Mouse (Mus musculus): Measurements from ENCODE around the gene Secisbp2. TPM values are rescaled to one million over a fixed set of nuclear protein-coding genes. Genes with fewer than 3 reads are reported as not detected.

The Secisbp2 gene
- polyA plus RNA-seq, 1 experiment, result 21.3 TPM

- WGBS, result 64% methylated on average over 4 of the region's 4 CpGs
Measured at GRCm38 (mm10) chr13:51697897-51698296, 46.4 kb downstream of the Secisbp2 start.

GRCm38 (mm10) chr13:51698318-51698717 is 46.8 kb downstream of the Secisbp2 start:
- no peaks in the 10 kb centered on the region for H3K4me1 ChIP-seq (ENCODE audit: control insufficient read depth, insufficient read depth, low read length)
- 76% methylated on average over 3 of the region's 3 CpGs for WGBS
- TF ChIP-seq CTCF (IDR thresholded peaks at IDR 0.05; ENCODE audit: insufficient read depth, low read length), result no peak
- no peak for TF ChIP-seq POLR2A (IDR thresholded peaks at IDR 0.05; ENCODE audit: borderline replicate concordance, extremely low read depth, low read depth, low read length)
- H3K4me3 ChIP-seq (replicated peaks; ENCODE audit: extremely low read depth, low read depth, low read length), result no peak overlapping the region
- DNase-seq, result no peak

More at GRCm38 (mm10) chr13:51697897-51698296, 46.4 kb downstream of the Secisbp2 start:
- no peak overlapping the region for H3K4me3 ChIP-seq (replicated peaks; ENCODE audit: extremely low read depth, low read depth, low read length)
- H3K4me1 ChIP-seq (ENCODE audit: control insufficient read depth, insufficient read depth, low read length), result no peaks in the 10 kb centered on the region
- TF ChIP-seq POLR2A (IDR thresholded peaks at IDR 0.05; ENCODE audit: borderline replicate concordance, extremely low read depth, low read depth, low read length), result no peak
- TF ChIP-seq CTCF (IDR thresholded peaks at IDR 0.05; ENCODE audit: insufficient read depth, low read length), result no peak
- no peak for DNase-seq

GRCm38 (mm10) chr13:51703893-51704292 is 52.4 kb downstream of the Secisbp2 start:
- H3K4me1 ChIP-seq (ENCODE audit: control insufficient read depth, insufficient read depth, low read length), result no peaks in the 10 kb centered on the region
- DNase-seq, result no peak
- TF ChIP-seq CTCF (IDR thresholded peaks at IDR 0.05; ENCODE audit: insufficient read depth, low read length) (no peak), POLR2A (IDR thresholded peaks at IDR 0.05; ENCODE audit: borderline replicate concordance, extremely low read depth, low read depth, low read length) (no peak)
- WGBS, result 84% methylated on average over 5 of the region's 5 CpGs
- H3K4me3 ChIP-seq (replicated peaks; ENCODE audit: extremely low read depth, low read depth, low read length), result no peak overlapping the region

GRCm38 (mm10) chr13:51705882-51706854 is 54.7 kb downstream of the Secisbp2 start:
- no peak for DNase-seq

GRCm38 (mm10) chr13:51710738-51711137 is 59.2 kb downstream of the Secisbp2 start:
- 26% methylated on average over 7 of the region's 7 CpGs for WGBS
- TF ChIP-seq CTCF (IDR thresholded peaks at IDR 0.05; ENCODE audit: insufficient read depth, low read length) (no peak), POLR2A (IDR thresholded peaks at IDR 0.05; ENCODE audit: borderline replicate concordance, extremely low read depth, low read depth, low read length) (no peak)
- Histone ChIP-seq H3K4me3 (replicated peaks; ENCODE audit: extremely low read depth, low read depth, low read length) (no peak overlapping the region), H3K4me1 (ENCODE audit: control insufficient read depth, insufficient read depth, low read length) (no peaks in the 10 kb centered on the region; the same call in 1 of the 2 replicates)
- peak; percentile 41 for DNase-seq

More at GRCm38 (mm10) chr13:51705882-51706854, 54.7 kb downstream of the Secisbp2 start:
- no peaks in the 10 kb centered on the region; the same call in 1 of the 2 replicates for H3K4me1 ChIP-seq (ENCODE audit: control insufficient read depth, insufficient read depth, low read length)
- no peak overlapping the region for H3K4me3 ChIP-seq (replicated peaks; ENCODE audit: extremely low read depth, low read depth, low read length)
- WGBS, result 76% methylated on average over 22 of the region's 22 CpGs
- TF ChIP-seq CTCF (IDR thresholded peaks at IDR 0.05; ENCODE audit: insufficient read depth, low read length) (no peak), POLR2A (IDR thresholded peaks at IDR 0.05; ENCODE audit: borderline replicate concordance, extremely low read depth, low read depth, low read length) (no peak)

GRCm38 (mm10) chr13:51712022-51712421 is 60.5 kb downstream of the Secisbp2 start:
- no peak for DNase-seq
- WGBS, result 94% methylated on average over 8 of the region's 8 CpGs

GRCm38 (mm10) chr13:51716350-51717263 is 65.1 kb downstream of the Secisbp2 start:
- TF ChIP-seq CTCF (IDR thresholded peaks at IDR 0.05; ENCODE audit: insufficient read depth, low read length) (no peak), POLR2A (IDR thresholded peaks at IDR 0.05; ENCODE audit: borderline replicate concordance, extremely low read depth, low read depth, low read length) (no peak)
- no peak for DNase-seq
- no peak overlapping the region for H3K4me3 ChIP-seq (replicated peaks; ENCODE audit: extremely low read depth, low read depth, low read length)
- WGBS, result 48% methylated on average over 8 of the region's 8 CpGs
- H3K4me1 ChIP-seq (ENCODE audit: control insufficient read depth, insufficient read depth, low read length), result no peaks in the 10 kb centered on the region

More at GRCm38 (mm10) chr13:51712022-51712421, 60.5 kb downstream of the Secisbp2 start:
- H3K4me1 ChIP-seq (ENCODE audit: control insufficient read depth, insufficient read depth, low read length), result no peaks in the 10 kb centered on the region; the same call in 1 of the 2 replicates
- no peak overlapping the region for H3K4me3 ChIP-seq (replicated peaks; ENCODE audit: extremely low read depth, low read depth, low read length)
- TF ChIP-seq CTCF (IDR thresholded peaks at IDR 0.05; ENCODE audit: insufficient read depth, low read length) (no peak), POLR2A (IDR thresholded peaks at IDR 0.05; ENCODE audit: borderline replicate concordance, extremely low read depth, low read depth, low read length) (no peak)

GRCm38 (mm10) chr13:51719256-51719655 is 67.8 kb downstream of the Secisbp2 start:
- no peak overlapping the region for H3K4me3 ChIP-seq (replicated peaks; ENCODE audit: extremely low read depth, low read depth, low read length)
- no peak for TF ChIP-seq CTCF (IDR thresholded peaks at IDR 0.05; ENCODE audit: insufficient read depth, low read length)
- no peak for TF ChIP-seq POLR2A (IDR thresholded peaks at IDR 0.05; ENCODE audit: borderline replicate concordance, extremely low read depth, low read depth, low read length)
- DNase-seq, result no peak
- H3K4me1 ChIP-seq (ENCODE audit: control insufficient read depth, insufficient read depth, low read length), result no peaks in the 10 kb centered on the region
- 87% methylated on average over 3 of the region's 3 CpGs for WGBS

GRCm38 (mm10) chr13:51720556-51720955 is 69.1 kb downstream of the Secisbp2 start:
- 91% methylated on average over 4 of the region's 4 CpGs for WGBS
- no peak for DNase-seq
- H3K4me3 ChIP-seq (replicated peaks; ENCODE audit: extremely low read depth, low read depth, low read length), result no peak overlapping the region
- H3K4me1 ChIP-seq (ENCODE audit: control insufficient read depth, insufficient read depth, low read length), result no peaks in the 10 kb centered on the region
- no peak for TF ChIP-seq POLR2A (IDR thresholded peaks at IDR 0.05; ENCODE audit: borderline replicate concordance, extremely low read depth, low read depth, low read length)
- no peak for TF ChIP-seq CTCF (IDR thresholded peaks at IDR 0.05; ENCODE audit: insufficient read depth, low read length)

All from lung, adult 2 months (tissue).